Mouse (Mus musculus) kidney, postnatal 0 days (tissue): ENCODE results near the gene Ppp3ca. TPM values are rescaled to one million over a fixed set of nuclear protein-coding genes. Genes with fewer than 3 reads are reported as not detected.

Experiments used
- ATAC-seq: fragments of 200-750 bp; cut with Nextera tagmentation; replicated peaks from 2 replicates; pipeline ENCODE4 v1.8.0; 2017; ENCODE audit warnings: low read depth, moderate number of reproducible peaks, moderate TSS enrichment, moderate library complexity; ENCODE audit not compliant: low FRiP score
- DNase-seq: peaks from one replicate; pipeline ENCODE4 v3.0.0-alpha.2; 2016; ENCODE audit warnings: low spot score
- H3K27ac ChIP-seq: fragments of 300-500 bp; sonication (generic); 2 replicates; pipeline ENCODE4 v1.5.1; 2014; ENCODE audit warnings: mild to moderate bottlenecking
- H3K27me3 ChIP-seq: fragments of 300-500 bp; sonication (generic); 2 replicates; pipeline ENCODE4 v1.6.1; 2014; ENCODE audit warnings: low read length, mixed read lengths; ENCODE audit not compliant: insufficient read depth
- H3K36me3 ChIP-seq: fragments of 300-500 bp; sonication (generic); 2 replicates; pipeline ENCODE4 v1.6.1; 2014; ENCODE audit warnings: low read length, mixed read lengths; ENCODE audit not compliant: insufficient read depth
- H3K4me1 ChIP-seq: fragments of 300-500 bp; sonication (generic); replicated peaks from 2 replicates; pipeline ENCODE4 v1.6.1; 2014; ENCODE audit warnings: antibody characterized with exemption, low read length, mixed read lengths; ENCODE audit not compliant: insufficient read depth
- H3K4me2 ChIP-seq: fragments of 300-500 bp; sonication (generic); 2 replicates; pipeline ENCODE4 v1.6.1; 2014; ENCODE audit warnings: mild to moderate bottlenecking, low read length, moderate library complexity, mixed read lengths
- H3K4me3 ChIP-seq: fragments of 300-500 bp; sonication (generic); replicated peaks from 2 replicates; pipeline ENCODE4 v1.5.1; 2014; ENCODE audit warnings: low read depth, low read length
- H3K9ac ChIP-seq: fragments of 300-500 bp; sonication (generic); 2 replicates; pipeline ENCODE4 v1.6.1; 2014; ENCODE audit warnings: low read depth, low read length
- H3K9me3 ChIP-seq: fragments of 300-500 bp; sonication (generic); replicated peaks from 2 replicates; pipeline ENCODE4 v1.6.1; 2016; ENCODE audit warnings: low read length, inconsistent platforms, mixed read lengths
- CTCF ChIP-seq: IDR thresholded peaks from 2 replicates; pipeline ENCODE4 v1.5.1; 2016; ENCODE audit warnings: antibody characterized with exemption, low read depth, mild to moderate bottlenecking, moderate library complexity
- WGBS: fragments of 180-500 bp; shearing (Covaris S2); extraction: QIAGEN DNeasy Blood & Tissue Kit; methylation state at CpG from one replicate; pipeline ENCODE4 v1.1.7; 2014; 5-methylcytosine and 5-hydroxymethylcytosine counted together
- polyA plus RNA-seq: library from polyadenylated mRNA; unstranded; fragments of >200 nt; fragmentation: Nextera tagmentation; extraction: Ambion mirVana; gene quantifications from 2 replicates; pipeline ENCODE4 v1.2.1, GENCODE M21; 2015

Ppp3ca gene
- polyA plus RNA-seq, 1 experiment from 2014 or later: 66.1 TPM

GRCm38 (mm10) chr3:136794426-136795217, 124.7 kb downstream of the Ppp3ca start:
- TF ChIP-seq CTCF: no peak
- Histone ChIP-seq H3K9ac (no peak overlapping the region), H3K36me3 (0 out of 2 replicates have a peak, but pooled peaks cover 5% of the 10 kb centered on the region), H3K4me2 (no peak overlapping the region), H3K9me3 (no peaks in the 10 kb centered on the region), H3K4me1 (0 out of 2 replicates have a peak, but pooled peaks cover under 1% of the 10 kb centered on the region), H3K4me3 (no peak overlapping the region), H3K27me3 (no peaks in the 10 kb centered on the region), H3K27ac (no peak overlapping the region)
- peak; percentile 37 for DNase-seq
- WGBS: 75% methylated on average over 7 of the region's 7 CpGs
- no peak for ATAC-seq

GRCm38 (mm10) chr3:136798896-136799295, 129.0 kb downstream of the Ppp3ca start:
- Histone ChIP-seq H3K4me3 (no peak overlapping the region), H3K9me3 (no peaks in the 10 kb centered on the region), H3K27ac (no peak overlapping the region), H3K9ac (no peak overlapping the region), H3K36me3 (0 out of 2 replicates have a peak, but pooled peaks cover 5% of the 10 kb centered on the region), H3K4me1 (no peaks in the 10 kb centered on the region), H3K4me2 (no peak overlapping the region), H3K27me3 (no peaks in the 10 kb centered on the region)
- 94% methylated on average over 3 of the region's 3 CpGs for WGBS
- no peak for TF ChIP-seq CTCF
- no peak for DNase-seq
- ATAC-seq: no peak

DNA sequence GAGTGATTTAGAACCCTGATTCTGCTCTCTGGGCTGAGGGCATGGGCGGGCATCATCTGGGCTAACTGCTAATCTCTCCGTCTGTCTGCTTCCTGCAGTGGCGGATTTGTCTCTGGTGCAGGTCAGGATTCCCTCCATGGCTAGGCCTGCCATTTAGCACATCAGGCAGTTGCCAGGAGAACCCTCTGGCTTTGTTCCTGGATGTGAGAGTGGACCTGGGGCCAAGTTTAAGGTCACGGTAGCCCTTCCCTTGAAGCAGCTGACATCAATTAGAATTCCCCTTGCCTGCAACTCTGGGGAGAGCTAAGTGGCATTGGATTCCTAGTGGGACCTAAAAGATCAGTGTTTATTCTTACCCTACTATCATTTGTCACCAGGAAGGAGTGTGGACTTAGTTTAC, 132.7 kb downstream of the Ppp3ca start:
- no peak overlapping the region for H3K27ac ChIP-seq
- no peak overlapping the region for H3K4me2 ChIP-seq
- H3K4me3 ChIP-seq: no peak overlapping the region
- no peaks in the 10 kb centered on the region for H3K9me3 ChIP-seq
- H3K36me3 ChIP-seq: 0 out of 2 replicates have a peak, but pooled peaks cover 5% of the 10 kb centered on the region
- no peaks in the 10 kb centered on the region for H3K4me1 ChIP-seq
- 85% methylated on average over 4 of the region's 4 CpGs for WGBS
- TF ChIP-seq CTCF: no peak
- no peak overlapping the region for H3K9ac ChIP-seq
- DNase-seq: no peak
- H3K27me3 ChIP-seq: no peaks in the 10 kb centered on the region
- no peak for ATAC-seq

GRCm38 (mm10) chr3:136805897-136806296, 136.0 kb downstream of the Ppp3ca start:
- Histone ChIP-seq H3K27me3 (no peaks in the 10 kb centered on the region), H3K27ac (no peak overlapping the region), H3K9me3 (no peaks in the 10 kb centered on the region), H3K4me2 (no peak overlapping the region), H3K9ac (no peak overlapping the region), H3K36me3 (no peaks in the 10 kb centered on the region), H3K4me1 (no peaks in the 10 kb centered on the region), H3K4me3 (no peak overlapping the region)
- WGBS: 81% methylated on average over 4 of the region's 4 CpGs
- ATAC-seq (no peak), DNase-seq (no peak)
- no peak for TF ChIP-seq CTCF

- Histone ChIP-seq H3K4me2 (no peak overlapping the region), H3K27ac (no peak overlapping the region), H3K9ac (no peak overlapping the region), H3K9me3 (no peaks in the 10 kb centered on the region), H3K4me3 (no peak overlapping the region), H3K36me3 (no peaks in the 10 kb centered on the region), H3K27me3 (no peaks in the 10 kb centered on the region), H3K4me1 (no peaks in the 10 kb centered on the region)
- TF ChIP-seq CTCF: no peak
- no peak for ATAC-seq
- DNase-seq: no peak
- 74% methylated on average over 3 of the region's 3 CpGs for WGBS
Observed at GRCm38 (mm10) chr3:136810271-136810670, 140.3 kb downstream of the Ppp3ca start.

GRCm38 (mm10) chr3:136812162-136812561, 142.2 kb downstream of the Ppp3ca start:
- Histone ChIP-seq H3K36me3 (no peaks in the 10 kb centered on the region), H3K9me3 (no peaks in the 10 kb centered on the region), H3K27me3 (no peaks in the 10 kb centered on the region), H3K4me3 (no peak overlapping the region), H3K4me2 (no peak overlapping the region), H3K9ac (no peak overlapping the region), H3K4me1 (no peaks in the 10 kb centered on the region), H3K27ac (no peak overlapping the region)
- no peak for ATAC-seq
- no peak for DNase-seq
- 67% methylated on average over 6 of the region's 6 CpGs for WGBS
- TF ChIP-seq CTCF: no peak
